Mouse (Mus musculus) heart, postnatal 36 days (tissue): ENCODE data around the gene Fcgr3. TPM values are rescaled to one million over a fixed set of nuclear protein-coding genes. Genes with fewer than 3 reads are reported as not detected.
"Not testable (repeated sequence)": the region's sequence is repeated elsewhere in the genome, so short reads cannot be mapped to it uniquely, and the experiment has no call there.

Experiments
- DNase-seq, 2 experiments: peaks; one replicate each; pipeline ENCODE4 v3.0.0; 2021 to 2022
- intact Hi-C: fragments of 180-260 bp; cut with DNase I; formaldehyde crosslinking; loops from one replicate; pipeline ENCODE4 v1.15.1; 2025
- total RNA-seq, 2 experiments: library from RNA; stranded (reverse); gene quantifications; 2 replicates each; pipeline ENCODE4 v1.2.3; 2021

Gene Fcgr3
- total RNA-seq = 10 to 100 TPM; 13.7 to 18.6 TPM

DNA sequence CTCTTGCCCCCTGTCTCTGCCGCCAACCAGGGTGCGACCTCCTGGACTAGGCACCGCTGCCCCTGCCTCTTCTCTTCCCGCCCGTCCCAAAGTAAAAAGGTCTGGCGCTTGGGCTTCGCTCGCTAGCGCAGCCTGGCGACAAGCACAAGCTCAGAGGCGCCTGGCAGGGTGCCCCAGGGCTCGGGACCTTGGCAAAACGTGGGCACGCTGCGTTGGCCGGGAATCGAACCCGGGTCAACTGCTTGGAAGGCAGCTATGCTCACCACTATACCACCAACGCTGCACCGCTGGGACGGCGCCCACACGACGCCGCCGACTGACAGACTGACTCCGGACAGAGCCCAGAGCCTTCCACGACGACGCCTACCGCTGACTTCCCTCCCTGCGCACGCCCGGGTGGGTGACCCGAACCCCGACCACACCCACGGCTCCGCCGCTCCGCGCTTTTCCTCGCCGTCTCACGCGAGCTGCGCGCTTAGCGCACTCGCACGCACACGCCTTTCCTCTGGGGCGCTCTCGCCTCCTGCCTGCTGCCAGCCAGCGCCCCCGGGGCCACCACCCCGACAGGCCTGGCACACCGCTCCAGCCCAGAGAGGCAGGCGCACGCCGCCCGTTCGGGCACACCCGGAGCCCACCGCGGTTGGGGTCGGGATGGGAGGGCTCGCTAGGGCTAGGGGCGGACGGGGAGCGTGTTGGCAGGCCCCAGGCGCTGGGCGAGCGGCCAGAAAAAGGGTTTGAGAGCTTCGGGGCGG is at the start of gene Fcgr3:
Fcgr3 (minus strand) TSS at position 445 of the 752 bp plus-strand sequence.
- peak; percentile 83 to 91 for DNase-seq
- intact Hi-C loops = not testable (repeated sequence)

DNA sequence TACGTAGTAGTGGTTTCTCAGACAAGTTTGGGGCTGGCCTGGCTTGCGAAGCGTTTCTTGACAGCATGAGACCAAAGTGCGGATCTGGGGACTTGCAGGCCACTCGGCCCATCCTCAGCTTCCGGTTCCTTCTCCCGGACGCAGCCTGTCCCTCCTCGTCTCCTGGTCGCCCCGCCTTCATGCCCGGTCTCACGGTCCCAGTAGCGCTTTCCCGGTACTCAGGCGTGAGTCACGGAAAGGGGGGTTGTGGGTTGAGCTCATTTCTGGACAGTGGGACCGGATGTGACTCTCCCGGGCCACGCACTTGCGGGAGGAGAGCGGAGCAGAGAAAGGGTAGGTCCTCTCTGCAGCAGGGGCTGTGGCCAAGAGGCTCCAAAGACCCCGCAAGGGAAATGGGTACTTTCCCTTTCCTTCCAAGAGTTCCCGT is 49.2 kb upstream of the Fcgr3 start, which contains the start of gene Cfap126:
Cfap126 (plus strand) TSS at position 46 of the 427 bp plus-strand sequence.
- intact Hi-C loops = loop anchor here (10.0 kb wide), 1 partner anchor 361 kb away; no protein-coding TSS in a partner anchor
- peak; percentile 82 to 87 for DNase-seq

DNA sequence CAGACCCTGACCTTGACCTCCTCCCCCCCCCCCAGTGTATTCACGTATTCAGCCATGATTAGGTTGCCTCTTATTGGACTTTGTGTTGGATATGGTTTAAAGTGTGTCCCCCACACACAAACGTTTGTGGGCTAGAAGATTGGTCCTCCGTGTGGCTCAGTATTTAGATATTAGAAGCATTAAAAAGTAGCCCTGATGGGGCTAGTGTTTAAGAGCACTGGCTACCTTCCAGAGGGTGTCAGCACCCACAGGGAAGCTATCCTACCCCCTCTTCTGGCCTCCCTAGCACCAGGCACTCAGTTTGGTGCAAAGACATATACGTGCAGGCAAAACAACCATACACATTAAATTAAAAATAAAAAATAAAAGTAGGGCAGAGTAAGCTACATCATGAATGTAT is 48.3 kb upstream of the Fcgr3 start:
- DNase-seq = no peak
- intact Hi-C loops = loop anchor here (10.0 kb wide), 1 partner anchor 362 kb away; no protein-coding TSS in a partner anchor

DNA sequence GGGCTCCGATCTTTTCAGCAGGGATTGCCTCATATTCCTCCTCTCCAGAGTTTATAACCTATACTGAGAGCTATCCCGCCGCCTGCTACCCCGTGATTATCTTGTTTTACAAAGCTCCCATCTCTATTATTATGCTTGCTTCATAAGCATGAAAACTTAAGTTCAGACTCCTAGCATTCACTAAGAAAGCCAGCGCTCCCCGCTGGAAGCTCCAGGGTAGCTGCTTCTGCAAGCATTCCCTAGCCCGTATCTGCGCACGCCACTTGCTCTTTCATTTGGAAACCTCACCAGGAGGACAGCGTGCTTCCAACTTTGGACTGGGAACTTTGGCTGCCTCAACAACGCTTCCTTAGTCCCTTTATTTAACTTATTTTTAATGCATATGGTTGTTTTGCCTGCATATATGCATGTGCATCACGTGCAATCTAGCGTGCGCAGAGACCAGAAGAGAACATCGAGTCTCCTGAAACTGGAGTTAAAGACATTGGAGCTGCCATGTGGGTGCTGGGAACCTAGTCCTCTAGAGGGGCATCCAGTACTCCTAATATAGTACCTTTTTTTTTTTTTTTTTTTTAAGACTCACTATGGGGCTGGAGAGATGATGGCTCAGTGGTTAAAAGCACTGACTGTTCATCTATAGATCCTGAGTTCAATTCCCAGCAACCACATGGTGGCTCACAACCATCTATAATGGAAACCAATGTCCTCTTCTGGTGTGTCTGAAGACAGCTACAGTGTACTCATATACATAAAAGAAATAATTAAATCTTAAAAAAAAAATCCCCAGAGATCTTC is 47.2 kb upstream of the Fcgr3 start:
- peak; percentile 53 to 70 for DNase-seq
- intact Hi-C loops = loop anchor here (2.0 to 10.0 kb wide), 2 partner anchors 145 to 363 kb away; no protein-coding TSS in a partner anchor

DNA sequence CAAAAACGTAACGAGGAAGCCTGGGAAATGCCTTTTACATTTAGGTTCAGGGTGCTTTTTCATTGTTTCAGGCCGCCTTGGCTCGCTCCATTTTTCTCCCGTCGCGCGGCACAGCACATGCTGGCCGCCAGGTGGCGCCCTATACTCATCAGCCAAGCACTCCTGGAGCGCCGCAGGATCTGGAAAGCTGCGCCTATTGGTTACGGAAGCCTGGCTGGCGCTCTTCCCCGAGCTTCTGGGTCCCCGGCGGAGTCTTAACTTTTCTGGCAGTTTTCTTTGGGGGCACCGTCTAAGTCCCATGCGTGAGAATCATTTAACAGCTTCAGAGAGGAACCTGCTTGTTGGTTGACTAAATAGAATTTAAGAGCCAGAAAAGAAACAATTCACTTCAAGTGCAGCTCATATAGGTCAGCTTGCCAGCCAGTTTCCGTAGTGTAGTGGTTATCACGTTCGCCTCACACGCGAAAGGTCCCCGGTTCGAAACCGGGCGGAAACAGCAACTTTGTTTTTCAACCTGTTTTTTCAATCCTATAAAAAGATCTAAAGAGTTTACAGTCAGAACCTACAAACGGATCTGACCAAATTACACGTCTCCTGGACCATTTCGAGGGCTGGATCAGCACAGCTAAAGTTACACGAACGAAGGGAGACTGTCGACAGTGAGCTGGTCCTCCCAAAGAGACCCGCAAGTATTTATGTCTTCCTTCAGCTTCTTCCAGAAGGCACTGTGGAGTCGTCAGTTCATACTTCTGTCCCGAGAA is 46.5 kb upstream of the Fcgr3 start:
- peak; percentile 93 to 96 for DNase-seq
- intact Hi-C loops = loop anchor here (2.0 to 10.0 kb wide), 2 partner anchors 146 to 364 kb away; no protein-coding TSS in a partner anchor

DNA sequence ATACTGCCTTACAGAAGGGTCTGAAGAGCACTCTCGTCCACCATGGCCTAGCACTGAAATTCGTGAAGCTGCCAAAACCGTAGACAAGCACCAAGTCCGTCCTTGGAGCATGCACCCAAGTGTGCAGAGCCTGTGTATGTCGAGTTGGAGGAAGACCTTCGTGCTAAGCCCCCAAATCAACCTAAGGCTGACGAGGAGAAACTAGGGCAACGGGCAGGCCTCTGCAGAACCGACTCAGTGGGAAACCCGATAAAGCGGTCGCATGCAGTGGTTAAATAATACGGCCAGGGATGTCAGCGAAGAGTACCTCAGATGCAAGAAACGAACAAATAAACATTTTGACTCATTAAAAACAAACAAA is 45.9 kb upstream of the Fcgr3 start:
- intact Hi-C loops = loop anchor here (2.0 to 10.0 kb wide), 2 partner anchors 146 to 364 kb away; no protein-coding TSS in a partner anchor

DNA sequence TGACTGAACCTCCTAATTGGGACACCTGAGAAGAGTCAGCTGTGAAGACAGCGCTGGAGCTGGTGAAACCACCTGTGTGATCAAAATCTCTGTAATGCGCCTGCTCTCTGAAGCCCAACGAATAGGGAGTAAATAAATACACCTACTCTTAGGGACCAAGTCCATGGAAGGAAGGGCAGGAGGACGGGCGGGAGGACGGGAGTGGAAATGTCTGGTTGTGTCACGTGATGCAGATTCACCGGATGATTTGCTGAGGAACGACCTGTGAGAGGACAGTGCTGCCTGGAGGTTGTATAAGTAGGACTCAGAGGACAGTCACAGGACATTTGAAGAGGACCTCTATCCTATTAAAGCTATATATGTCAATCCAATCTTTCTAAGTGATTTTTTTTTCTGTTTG is 44.9 kb upstream of the Fcgr3 start:
- DNase-seq = no peak
- intact Hi-C loops = loop anchor here (2.0 to 10.0 kb wide), 2 partner anchors 147 to 365 kb away; no protein-coding TSS in a partner anchor

More for the DNA sequence above, 45.9 kb upstream of the Fcgr3 start:
- DNase-seq = no peak

DNA sequence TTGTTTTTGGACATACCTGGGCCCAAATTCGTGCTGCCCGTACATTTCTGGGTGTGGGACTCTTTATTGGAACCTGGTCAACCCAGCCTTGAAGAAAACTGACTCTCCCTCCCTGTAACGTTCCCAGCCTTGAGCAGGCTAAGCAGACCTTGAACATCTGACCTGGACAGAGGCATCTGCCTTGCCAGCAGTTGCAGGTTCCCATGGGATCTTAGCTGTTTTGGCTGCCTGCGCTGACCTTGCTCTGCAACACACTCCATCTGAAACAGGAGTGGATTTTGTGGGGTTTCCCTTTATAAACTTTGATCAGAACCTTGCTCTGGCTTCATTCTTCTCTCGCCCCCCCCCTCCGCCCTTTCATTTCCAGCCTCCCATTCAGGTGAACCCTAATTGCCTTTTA is 40.5 kb upstream of the Fcgr3 start:
- no peak for DNase-seq
- intact Hi-C loops = no loop called here

DNA sequence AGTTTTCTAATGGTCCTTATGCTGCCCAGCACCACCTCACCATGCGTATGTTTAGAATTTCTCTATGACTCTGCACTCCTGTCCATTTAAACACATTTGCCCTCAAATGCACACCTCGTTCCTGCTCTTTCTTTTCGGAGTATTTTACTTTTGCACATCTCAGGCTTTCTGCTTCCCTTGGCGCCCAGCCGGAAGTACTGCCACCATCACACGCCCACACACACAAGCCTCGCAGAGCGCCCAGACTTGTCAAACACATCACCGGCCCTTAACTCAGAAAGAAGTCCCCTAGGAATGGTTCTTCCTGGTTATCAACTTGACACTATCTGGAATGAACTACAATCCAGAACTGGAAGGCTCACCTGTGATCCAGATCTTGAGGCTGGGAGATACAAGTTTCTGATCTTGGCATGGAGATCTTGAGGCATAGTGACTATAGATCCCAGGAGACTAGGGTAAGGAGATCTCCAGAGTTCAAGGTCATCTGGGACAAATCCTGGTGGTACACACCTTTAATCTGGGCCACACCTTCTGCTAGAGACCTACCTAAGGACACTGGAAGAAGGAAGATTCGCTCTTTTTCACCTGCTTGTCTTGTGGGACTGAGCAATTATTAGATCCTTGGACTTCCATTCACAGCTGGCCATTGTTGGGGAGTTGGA is 38.6 kb upstream of the Fcgr3 start:
- intact Hi-C loops = loop anchor here (1.0 kb wide), 1 partner anchor 65 kb away; no protein-coding TSS in a partner anchor
- no peak for DNase-seq

DNA sequence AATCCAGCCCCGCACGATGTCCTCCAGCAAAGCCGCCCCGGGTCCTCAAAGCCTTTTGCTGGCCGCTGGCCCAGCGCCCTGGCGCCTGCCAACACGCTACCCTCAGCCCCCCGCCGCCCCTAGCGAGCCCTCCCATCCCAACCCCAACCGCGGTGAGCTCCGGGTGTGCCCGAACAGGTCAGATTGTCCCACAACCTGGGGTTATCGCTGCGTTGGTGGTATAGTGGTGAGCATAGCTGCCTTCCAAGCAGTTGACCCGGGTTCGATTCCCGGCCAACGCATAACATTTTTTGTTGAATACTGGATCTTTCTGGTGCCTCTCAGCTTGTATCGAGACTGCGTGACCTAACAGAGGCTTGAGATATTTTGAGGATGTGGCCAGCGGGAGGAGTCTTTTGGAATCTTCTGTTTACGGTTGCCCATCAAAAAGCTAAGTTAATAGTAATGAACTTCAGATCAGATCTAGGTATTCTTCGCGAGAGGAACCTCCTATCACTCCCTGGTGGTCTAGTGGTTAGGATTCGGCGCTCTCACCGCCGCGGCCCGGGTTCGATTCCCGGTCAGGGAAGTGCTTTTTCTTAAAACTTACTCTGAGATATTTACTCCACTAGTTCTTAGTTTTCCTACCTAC is 37.9 kb upstream of the Fcgr3 start:
- peak; percentile 88 to 90 for DNase-seq
- intact Hi-C loops = loop anchor here (1.0 kb wide), 1 partner anchor 64 kb away; no protein-coding TSS in a partner anchor

DNA sequence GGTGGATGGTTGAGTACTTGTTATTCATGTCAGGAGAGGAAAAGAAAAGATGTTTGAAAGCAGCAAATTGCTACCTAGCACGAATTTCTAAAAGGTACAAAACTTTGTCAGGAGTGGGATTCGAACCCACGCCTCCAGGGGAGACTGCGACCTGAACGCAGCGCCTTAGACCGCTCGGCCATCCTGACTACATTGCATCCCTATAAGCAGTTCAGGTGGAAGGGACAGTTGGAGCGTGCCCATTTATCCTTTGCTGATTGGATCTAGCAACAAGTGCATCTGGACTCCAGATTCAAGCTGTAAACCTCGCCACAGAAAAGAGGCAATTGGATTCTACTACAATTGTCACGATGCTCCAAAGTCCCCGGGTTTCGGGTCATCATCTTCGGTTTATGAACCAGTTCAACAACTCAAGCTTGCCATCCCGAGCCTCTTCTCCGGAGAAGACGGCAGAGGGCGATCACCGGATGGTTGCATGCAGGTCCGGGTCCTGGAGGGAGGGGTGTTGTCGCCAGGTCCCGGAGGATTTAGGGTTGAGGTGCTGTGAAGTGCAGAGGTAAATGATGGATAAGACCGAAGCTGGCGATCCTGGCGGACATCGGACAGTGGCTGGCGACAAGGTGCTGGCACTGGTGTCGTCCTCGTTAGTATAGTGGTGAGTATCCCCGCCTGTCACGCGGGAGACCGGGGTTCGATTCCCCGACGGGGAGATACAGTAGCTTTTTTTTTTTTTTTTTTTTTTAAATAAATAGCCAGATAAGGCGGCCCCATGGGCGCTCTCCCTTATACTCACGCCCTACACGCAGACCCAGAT is 37.2 kb upstream of the Fcgr3 start:
- peak; percentile 90 to 91 for DNase-seq
- intact Hi-C loops = no loop called here

DNA sequence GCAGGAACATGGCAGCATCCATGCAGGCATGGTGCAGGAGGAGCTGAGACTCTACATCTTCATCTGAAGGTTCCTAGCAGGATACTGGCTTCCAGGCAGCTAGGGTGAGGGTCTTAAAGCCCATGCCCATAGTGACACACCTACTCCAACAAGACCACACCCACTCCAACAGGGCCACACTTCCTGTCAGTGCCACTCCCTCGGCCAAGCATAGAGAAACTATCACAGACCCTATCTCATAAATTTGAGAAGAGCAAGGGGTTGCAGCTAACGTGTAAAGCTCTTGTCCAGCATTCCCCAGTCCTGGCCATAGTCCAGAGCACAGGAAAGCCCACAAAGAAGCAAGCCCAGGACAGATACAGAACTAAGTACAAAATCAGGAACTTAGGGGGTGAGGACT is 36.3 kb upstream of the Fcgr3 start:
- intact Hi-C loops = no loop called here
- no peak for DNase-seq

DNA sequence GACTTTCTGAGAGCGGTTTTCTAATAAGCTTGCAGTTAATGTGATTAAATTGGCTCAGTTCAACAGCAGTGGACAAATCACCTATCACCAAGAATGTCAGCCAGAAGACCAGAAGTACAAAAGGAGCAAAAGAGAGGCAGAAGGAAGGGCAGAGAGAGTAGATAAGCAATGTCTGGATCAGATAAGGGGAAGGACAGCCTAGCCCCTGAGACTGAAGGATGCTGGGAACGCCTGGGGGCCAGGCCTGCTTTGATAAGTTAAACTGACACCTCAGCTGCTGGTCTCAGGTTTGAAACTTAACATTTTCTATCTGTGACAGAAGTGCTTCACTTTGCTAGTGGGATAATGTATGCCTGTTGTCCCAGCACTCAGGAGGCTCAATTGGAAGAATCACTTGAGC is 32.9 kb upstream of the Fcgr3 start:
- intact Hi-C loops = no loop called here
- no peak for DNase-seq

DNA sequence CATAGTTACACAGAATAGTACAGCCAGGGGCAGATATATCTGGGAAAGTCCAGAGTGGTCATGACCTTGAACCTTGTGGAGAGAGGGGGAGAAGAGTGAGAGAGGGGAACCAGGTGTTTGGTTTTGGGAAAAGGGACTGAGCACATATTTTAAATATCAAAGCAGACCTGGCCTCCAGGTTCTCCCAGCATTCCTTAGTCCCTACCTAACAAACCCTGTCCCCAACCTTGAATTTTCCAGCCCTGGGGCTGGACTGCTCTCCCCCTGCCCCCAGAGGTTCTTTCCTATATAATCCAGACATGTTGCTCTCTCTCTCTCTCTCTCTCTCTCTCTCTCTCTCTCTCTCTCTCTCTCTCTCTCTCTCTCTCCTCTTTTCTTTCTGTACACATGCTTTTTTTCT is 32.4 kb upstream of the Fcgr3 start:
- no peak for DNase-seq
- intact Hi-C loops = no loop called here

DNA sequence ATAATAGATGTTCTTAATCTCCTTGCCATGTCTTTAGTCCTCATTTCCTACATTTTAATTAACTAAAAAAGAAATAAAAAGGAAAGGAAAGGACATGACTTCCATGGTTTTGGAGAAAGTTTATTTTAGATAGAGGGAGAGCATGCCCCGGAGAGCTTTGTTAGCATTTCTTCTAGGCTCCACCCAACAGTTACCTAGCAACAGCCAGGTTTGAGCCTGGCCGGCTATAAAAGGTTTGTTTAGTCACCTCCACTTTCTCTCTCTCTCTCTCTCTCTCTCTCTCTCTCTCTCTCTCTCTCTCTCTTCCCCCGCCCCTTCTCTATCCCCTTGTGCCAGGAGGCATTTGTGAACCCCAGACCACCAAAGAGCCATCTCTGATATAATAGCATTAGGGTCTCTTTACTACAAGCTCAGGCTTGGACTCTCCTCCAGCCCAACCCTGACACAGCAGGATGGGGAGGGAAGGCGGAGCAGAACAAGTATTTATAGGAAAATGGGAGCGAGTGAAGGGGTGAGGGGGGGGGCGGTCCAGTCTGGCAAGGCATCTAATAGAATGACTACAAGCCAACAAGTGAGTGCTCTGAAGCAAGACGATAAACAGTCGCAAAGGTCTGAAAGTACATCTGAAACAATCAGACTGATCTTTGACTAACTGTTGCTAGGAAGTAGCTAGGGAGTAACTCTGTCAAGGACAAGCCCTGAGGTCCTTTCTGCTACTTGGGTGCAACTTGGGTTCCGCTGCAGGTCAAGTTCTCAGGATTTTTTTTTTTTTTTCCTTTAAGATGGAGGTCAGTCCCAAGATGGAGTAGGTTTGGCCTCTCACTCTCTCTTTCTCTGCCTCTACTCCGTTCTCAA is 31.6 kb upstream of the Fcgr3 start:
- intact Hi-C loops = no loop called here
- no peak for DNase-seq

DNA sequence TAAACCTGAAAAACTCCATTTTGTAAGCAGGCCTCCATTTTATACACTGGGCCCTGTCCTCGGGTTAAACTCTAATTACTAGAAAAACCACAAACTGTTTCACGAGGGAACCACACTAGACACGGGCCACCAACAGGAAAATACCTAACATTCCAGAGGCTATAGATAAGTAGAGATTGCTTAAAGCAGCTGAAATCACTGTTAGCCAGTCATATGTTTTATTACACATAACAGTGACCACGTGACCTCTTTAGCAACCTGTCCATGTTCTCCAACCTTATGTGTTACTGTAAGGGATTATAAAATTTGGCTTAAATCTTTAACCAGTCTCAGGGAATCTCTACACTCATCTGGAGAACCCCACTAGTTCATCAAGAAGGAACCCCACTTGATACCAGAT is 29.7 kb upstream of the Fcgr3 start:
- intact Hi-C loops = no loop called here
- DNase-seq = no peak

DNA sequence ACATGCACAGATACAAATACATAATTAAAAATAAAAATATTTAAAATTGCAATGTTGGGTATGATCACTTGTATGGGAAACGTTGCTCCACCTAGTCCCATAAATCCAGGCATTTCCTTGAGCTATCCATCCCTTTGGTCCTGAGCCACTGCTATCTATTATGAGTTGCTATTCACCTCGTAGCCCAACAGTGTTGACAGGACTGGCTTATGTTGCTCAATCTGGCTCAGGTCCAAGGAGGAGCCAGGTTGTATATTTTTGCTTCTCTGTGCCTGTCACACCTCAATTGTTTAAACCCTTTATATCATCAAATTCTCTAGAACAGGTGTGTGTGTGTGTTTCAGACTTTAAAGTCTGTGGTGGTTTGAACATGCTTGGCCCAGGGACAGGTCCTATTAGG is 26.0 kb upstream of the Fcgr3 start:
- no peak for DNase-seq
- intact Hi-C loops = no loop called here

DNA sequence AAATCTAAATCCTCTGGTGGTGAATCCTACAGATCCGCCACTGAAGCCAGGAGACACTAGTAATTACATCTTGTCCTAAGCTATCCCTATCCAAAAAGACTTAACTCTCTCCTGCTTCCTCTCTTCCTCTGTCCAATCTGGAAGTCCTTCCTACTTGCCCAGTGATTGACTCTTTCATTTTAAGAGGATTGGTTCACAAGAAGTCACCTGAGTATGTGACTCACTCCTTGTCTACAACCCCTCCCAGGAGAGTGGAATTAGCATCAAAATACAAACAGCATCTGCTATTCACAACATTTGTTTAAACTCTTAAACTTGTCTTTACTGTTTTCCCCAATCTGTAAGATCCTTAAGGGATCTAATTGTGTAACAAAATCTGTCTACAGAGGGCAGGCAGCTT is 25.2 kb upstream of the Fcgr3 start:
- no peak for DNase-seq
- intact Hi-C loops = no loop called here
